Mouse (Mus musculus) intestine, embryonic 15.5 days (tissue): ENCODE results near the gene Car7. TPM values are rescaled to one million over a fixed set of nuclear protein-coding genes. Genes with fewer than 3 reads are reported as not detected.

ENCODE experiments used
- ATAC-seq: fragments of 200-750 bp; cut with Nextera tagmentation; 2 replicates; pipeline ENCODE4 v1.8.0; 2017; ENCODE audit warnings: moderate TSS enrichment, moderate library complexity
- H3K27ac ChIP-seq: fragments of 300-500 bp; sonication (generic); 2 replicates; pipeline ENCODE4 v1.5.1; 2015; ENCODE audit warnings: mild to moderate bottlenecking, inconsistent platforms
- H3K27me3 ChIP-seq: fragments of 300-500 bp; sonication (generic); replicated peaks from 2 replicates; pipeline ENCODE4 v1.6.1; 2015; ENCODE audit warnings: inconsistent platforms
- H3K36me3 ChIP-seq: fragments of 300-500 bp; sonication (generic); 2 replicates; pipeline ENCODE4 v1.6.1; 2015; ENCODE audit warnings: inconsistent platforms
- H3K4me1 ChIP-seq: fragments of 300-500 bp; sonication (generic); replicated peaks from 2 replicates; pipeline ENCODE4 v1.6.1; 2015; ENCODE audit warnings: inconsistent platforms
- H3K4me2 ChIP-seq: fragments of 300-500 bp; sonication (generic); replicated peaks from 2 replicates; pipeline ENCODE4 v1.6.1; 2015; ENCODE audit warnings: mild to moderate bottlenecking, inconsistent platforms
- H3K4me3 ChIP-seq: fragments of 300-500 bp; sonication (generic); replicated peaks from 2 replicates; pipeline ENCODE4 v1.5.1; 2015; ENCODE audit warnings: inconsistent platforms
- H3K9ac ChIP-seq: fragments of 300-500 bp; sonication (generic); 2 replicates; pipeline ENCODE4 v1.6.1; 2015; ENCODE audit warnings: inconsistent platforms
- H3K9me3 ChIP-seq: fragments of 300-500 bp; sonication (generic); 2 replicates; pipeline ENCODE4 v1.6.1; 2016; ENCODE audit warnings: inconsistent platforms
- WGBS: fragments of 180-500 bp; shearing (Covaris S2); methylation state at CpG from one replicate; pipeline ENCODE4 v1.1.7; 2015; 5-methylcytosine and 5-hydroxymethylcytosine counted together
- polyA plus RNA-seq: library from polyadenylated mRNA; unstranded; fragments of >200 nt; fragmentation: Nextera tagmentation; extraction: Ambion mirVana; gene quantifications from 2 replicates; pipeline ENCODE4 v1.2.1, GENCODE M21; 2015

Car7 gene
- 1.0 and 1.1 TPM in 2 replicates for polyA plus RNA-seq

DNA sequence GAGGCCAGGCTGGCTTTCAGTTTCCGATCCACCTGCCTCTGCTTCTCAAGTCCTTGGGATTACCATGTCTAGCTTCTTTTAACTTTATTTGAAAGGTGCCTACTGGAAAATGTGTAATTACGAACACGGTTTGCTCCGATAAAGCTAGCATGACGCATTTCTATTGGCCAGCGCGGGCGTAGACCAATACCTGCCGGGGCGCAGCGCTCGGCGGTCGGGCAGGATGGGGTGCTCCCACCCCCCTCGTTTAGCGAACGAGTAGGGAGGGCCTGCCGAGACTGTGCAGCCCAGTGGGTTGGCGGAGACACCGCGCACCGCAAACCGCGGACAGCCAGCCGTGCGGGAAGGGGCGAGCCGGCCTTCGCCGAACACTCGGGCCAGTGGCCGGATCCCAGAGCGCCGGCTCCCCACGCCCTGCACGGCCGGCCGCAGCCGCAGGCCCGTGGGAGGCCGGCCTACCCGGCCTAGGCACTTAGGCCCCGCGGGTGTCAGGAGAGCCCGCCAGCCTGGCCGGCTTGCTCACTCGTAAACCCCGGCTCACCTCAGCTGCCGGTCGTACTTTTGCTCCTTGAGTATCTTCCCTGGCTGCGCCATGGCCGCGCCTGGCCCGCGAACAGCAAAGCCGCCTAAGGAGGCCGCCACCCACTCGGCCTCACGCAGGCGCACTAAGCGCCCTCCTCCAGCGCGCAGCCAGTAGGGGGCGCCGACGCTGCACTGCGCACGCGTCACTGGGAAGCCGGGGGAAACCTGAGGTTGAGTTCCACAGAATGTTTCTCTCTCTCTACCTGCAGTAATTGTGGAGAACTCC, at the start of gene Car7, which contains the start of gene Nae1:
Gene Car7 (plus strand): TSS at position 719 of the 808 bp plus-strand sequence.
Gene Nae1 (minus strand): TSS at position 667 of the 808 bp plus-strand sequence.
- Histone ChIP-seq H3K9ac (peak within 1 kb of the TSS; percentile 91), H3K36me3 (peaks cover 2% of the 10 kb centered on the region; the same call in 1 of the 2 replicates), H3K4me1 (peaks cover 9% of the 10 kb centered on the region; the same call in 1 of the 2 replicates), H3K27me3 (peaks cover 9% of the 10 kb centered on the region; the same call in 1 of the 2 replicates), H3K9me3 (no peaks in the 10 kb centered on the region), H3K4me3 (peak within 1 kb of the TSS; percentile 98), H3K4me2 (peak within 1 kb of the TSS; percentile 68), H3K27ac (peak within 1 kb of the TSS; percentile 80)
- WGBS, result under 1% methylated on average over 70 of the region's 70 CpGs
- ATAC-seq, result peak; percentile 99

GRCm38 (mm10) chr8:104509061-104510006, 25.2 kb upstream of the Car7 start, which contains the start of gene Terb1:
Gene Terb1 (minus strand): TSS chr8:104509910.
- Histone ChIP-seq H3K9ac (peak within 1 kb of the TSS; percentile 68), H3K27ac (no peak within 1 kb of the TSS), H3K27me3 (no peaks in the 10 kb centered on the region), H3K36me3 (peaks cover 4% of the 10 kb centered on the region; the same call in 1 of the 2 replicates), H3K4me1 (no peaks in the 10 kb centered on the region), H3K4me3 (peak within 1 kb of the TSS; percentile 54), H3K4me2 (peak within 1 kb of the TSS; percentile 98), H3K9me3 (no peaks in the 10 kb centered on the region)
- ATAC-seq, result peak; percentile 88
- 1% methylated on average over 64 of the region's 64 CpGs for WGBS

DNA sequence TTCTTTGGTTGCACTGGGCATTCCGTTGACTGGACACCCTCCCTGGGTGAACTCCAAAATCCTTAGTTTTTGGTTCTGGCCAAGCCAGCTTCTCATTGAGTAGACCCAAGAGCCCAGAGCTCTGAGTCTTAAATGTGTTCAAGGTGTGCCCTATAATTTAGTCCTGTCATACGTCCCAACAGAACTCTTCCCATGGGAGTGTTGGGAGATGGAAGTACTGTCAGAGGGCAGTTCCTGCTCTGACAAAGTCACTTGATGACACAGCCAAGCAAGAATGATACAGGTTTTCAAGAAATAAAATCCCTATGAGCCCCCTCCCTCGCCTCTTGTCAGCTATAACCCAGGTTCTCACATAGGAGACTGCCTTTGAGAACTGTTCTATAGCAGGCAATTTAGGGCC, 24.4 kb upstream of the Car7 start:
- H3K27me3 ChIP-seq, result no peaks in the 10 kb centered on the region
- peaks cover 4% of the 10 kb centered on the region; the same call in 1 of the 2 replicates for H3K36me3 ChIP-seq
- ATAC-seq, result peak; percentile 13; the same call in 1 of the 2 replicates
- H3K4me3 ChIP-seq, result no peak overlapping the region
- H3K9me3 ChIP-seq, result no peaks in the 10 kb centered on the region
- H3K9ac ChIP-seq, result no peak overlapping the region
- H3K4me2 ChIP-seq, result peak overlapping the region; percentile 98
- no peaks in the 10 kb centered on the region for H3K4me1 ChIP-seq
- WGBS, result 78% methylated on average over 3 of the region's 3 CpGs
- no peak overlapping the region for H3K27ac ChIP-seq

DNA sequence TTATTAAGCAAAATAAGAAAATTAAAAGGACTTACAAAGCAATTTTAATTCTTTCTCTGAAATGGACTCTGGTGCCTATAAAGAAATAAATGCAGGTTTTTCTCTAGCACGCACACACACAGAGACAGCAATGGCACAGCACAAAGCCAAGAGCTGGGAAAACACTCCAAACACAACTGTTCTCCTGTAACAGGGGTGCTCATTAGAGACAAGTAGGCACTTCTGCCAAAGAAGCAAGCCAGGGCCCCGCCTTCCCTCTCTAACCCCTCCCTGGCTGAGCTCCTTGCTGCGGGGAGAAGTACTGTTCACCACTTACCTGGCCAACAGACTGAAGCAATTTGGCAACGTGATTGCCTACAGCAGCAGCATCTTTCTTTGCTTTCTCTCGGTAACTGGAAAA, 16.6 kb upstream of the Car7 start:
- no peak overlapping the region for H3K4me2 ChIP-seq
- H3K9ac ChIP-seq, result no peak overlapping the region
- H3K9me3 ChIP-seq, result no peaks in the 10 kb centered on the region
- 86% methylated on average over 5 of the region's 5 CpGs for WGBS
- peaks cover 8% of the 10 kb centered on the region for H3K36me3 ChIP-seq
- no peak overlapping the region for H3K27ac ChIP-seq
- H3K4me3 ChIP-seq, result no peak overlapping the region
- H3K27me3 ChIP-seq, result no peaks in the 10 kb centered on the region
- no peak for ATAC-seq
- no peaks in the 10 kb centered on the region for H3K4me1 ChIP-seq

DNA sequence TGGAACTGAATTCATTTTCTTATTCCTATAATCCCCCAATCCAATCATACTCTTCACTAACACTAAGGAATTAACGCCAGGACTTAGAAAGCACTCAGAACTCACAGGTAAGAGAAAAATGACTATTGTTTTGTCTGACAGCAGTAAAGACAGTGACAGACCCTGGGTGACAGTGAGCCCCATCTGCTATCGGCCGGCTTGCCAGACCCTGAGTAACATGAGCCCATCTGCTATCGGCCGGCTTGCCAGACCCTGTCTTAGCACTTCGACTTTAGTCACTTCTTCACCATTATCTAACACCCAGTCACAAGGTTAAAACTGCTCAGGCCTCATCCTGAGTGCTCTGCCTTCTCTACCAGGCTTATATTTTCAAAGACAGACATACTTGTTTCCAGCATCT, 4.8 kb upstream of the Car7 start:
- Histone ChIP-seq H3K4me1 (peaks cover 7% of the 10 kb centered on the region; the same call in 1 of the 2 replicates), H3K4me2 (no peak overlapping the region), H3K27me3 (no peaks in the 10 kb centered on the region), H3K27ac (no peak overlapping the region), H3K36me3 (peaks cover 2% of the 10 kb centered on the region; the same call in 1 of the 2 replicates), H3K4me3 (no peak overlapping the region), H3K9ac (no peak overlapping the region), H3K9me3 (no peaks in the 10 kb centered on the region)
- 92% methylated on average over 6 of the region's 6 CpGs for WGBS
- ATAC-seq, result no peak

- Histone ChIP-seq H3K27ac (no peak overlapping the region), H3K4me2 (peak overlapping the region; percentile 68), H3K4me3 (peak overlapping the region; percentile 98), H3K27me3 (peaks cover 6% of the 10 kb centered on the region; the same call in 1 of the 2 replicates), H3K9me3 (no peaks in the 10 kb centered on the region), H3K9ac (peak overlapping the region; percentile 91), H3K36me3 (peaks cover 2% of the 10 kb centered on the region; the same call in 1 of the 2 replicates), H3K4me1 (peaks cover 9% of the 10 kb centered on the region; the same call in 1 of the 2 replicates)
- ATAC-seq, result peak; percentile 13; the same call in 1 of the 2 replicates
- WGBS, result 16% methylated on average over 7 of the region's 7 CpGs
Observed at GRCm38 (mm10) chr8:104533551-104533950, 938 bp upstream of the Car7 start.

DNA sequence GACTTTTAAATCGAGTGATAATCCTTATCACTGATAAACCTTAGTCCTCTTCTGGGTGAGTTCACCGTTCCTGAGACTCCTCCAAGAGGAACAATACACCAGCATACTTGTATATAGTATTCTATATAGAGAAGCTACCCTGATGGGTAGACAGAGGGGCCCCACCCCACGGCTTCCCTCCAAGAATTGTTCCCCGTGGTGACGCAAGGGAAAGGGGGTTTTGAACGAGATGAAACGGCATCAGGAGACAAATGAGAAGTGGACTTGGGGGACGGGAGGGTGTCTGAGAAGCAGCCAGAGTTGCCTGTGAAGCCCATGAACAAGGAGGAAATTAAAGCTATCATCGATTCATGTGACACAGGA, 271 bp downstream of the Car7 start:
- H3K4me2 ChIP-seq, result peak overlapping the region; percentile 68
- H3K9me3 ChIP-seq, result no peaks in the 10 kb centered on the region
- H3K4me3 ChIP-seq, result peak overlapping the region; percentile 98
- WGBS, result 11% methylated on average over 9 of the region's 9 CpGs
- peaks cover 9% of the 10 kb centered on the region; the same call in 1 of the 2 replicates for H3K4me1 ChIP-seq
- no peak overlapping the region for H3K27ac ChIP-seq
- peaks cover 2% of the 10 kb centered on the region; the same call in 1 of the 2 replicates for H3K36me3 ChIP-seq
- ATAC-seq, result peak; percentile 65
- H3K9ac ChIP-seq, result 0 out of 2 replicates have a peak overlapping the region, but pooled peaks have one; percentile 3
- peaks cover 15% of the 10 kb centered on the region for H3K27me3 ChIP-seq

DNA sequence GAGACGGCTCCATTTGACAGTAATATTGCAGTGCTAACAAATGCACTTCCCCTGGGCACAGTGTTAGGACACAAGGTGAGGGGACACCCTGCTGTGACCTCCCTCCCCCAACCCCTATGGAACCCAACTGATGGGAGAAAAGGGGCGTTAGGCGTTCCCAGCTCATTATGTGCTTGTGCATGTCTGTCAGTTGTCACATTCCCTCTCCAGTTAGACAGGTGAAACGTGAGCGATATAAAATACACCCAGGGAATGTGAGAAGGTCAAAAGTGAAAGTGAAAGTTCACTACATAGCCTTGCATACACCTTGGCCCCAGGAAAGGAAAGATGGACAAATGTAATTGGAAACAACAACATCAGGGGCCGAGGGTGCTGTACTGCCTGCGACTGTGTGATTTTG, 889 bp downstream of the Car7 start:
- WGBS, result 27% methylated on average over 7 of the region's 7 CpGs

GRCm38 (mm10) chr8:104536028-104536427, 1.5 kb downstream of the Car7 start:
- H3K36me3 ChIP-seq, result no peaks in the 10 kb centered on the region
- no peak overlapping the region for H3K27ac ChIP-seq
- H3K4me1 ChIP-seq, result peaks cover 14% of the 10 kb centered on the region
- H3K9me3 ChIP-seq, result no peaks in the 10 kb centered on the region
- H3K27me3 ChIP-seq, result peaks cover 27% of the 10 kb centered on the region
- no peak overlapping the region for H3K4me3 ChIP-seq
- WGBS, result 81% methylated on average over 4 of the region's 4 CpGs
- no peak overlapping the region for H3K9ac ChIP-seq
- H3K4me2 ChIP-seq, result peak overlapping the region; percentile 68; the same call in 1 of the 2 replicates
- no peak for ATAC-seq

More for the DNA sequence above, 889 bp downstream of the Car7 start:
- peak overlapping the region; percentile 98 for H3K4me3 ChIP-seq
- no peak overlapping the region for H3K9ac ChIP-seq
- peaks cover 9% of the 10 kb centered on the region; the same call in 1 of the 2 replicates for H3K4me1 ChIP-seq
- H3K27ac ChIP-seq, result no peak overlapping the region
- no peaks in the 10 kb centered on the region for H3K9me3 ChIP-seq
- ATAC-seq, result no peak
- peak overlapping the region; percentile 68 for H3K4me2 ChIP-seq
- H3K36me3 ChIP-seq, result no peaks in the 10 kb centered on the region
- peaks cover 21% of the 10 kb centered on the region for H3K27me3 ChIP-seq

DNA sequence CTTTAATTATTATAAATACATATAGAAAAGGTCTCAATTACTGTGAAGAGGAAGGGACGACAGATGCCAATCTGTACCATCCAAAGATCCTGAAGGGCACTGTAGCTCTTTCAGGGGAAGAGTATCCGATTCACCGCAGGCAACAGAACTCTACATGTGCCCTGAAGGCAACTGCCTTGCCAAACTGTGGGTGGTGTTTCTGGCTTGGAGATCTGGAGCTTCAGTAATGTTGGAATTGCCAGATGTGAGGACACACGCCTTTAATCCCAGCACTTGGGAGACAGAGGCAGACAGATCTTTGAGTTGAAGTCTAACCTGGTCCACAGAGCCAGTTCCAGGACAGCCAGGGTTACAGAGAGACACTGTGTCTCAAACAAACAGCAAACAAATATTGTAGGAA, 4.4 kb downstream of the Car7 start:
- no peak for ATAC-seq
- 85% methylated on average over 4 of the region's 4 CpGs for WGBS
- H3K9me3 ChIP-seq, result no peaks in the 10 kb centered on the region
- peaks cover 20% of the 10 kb centered on the region for H3K4me1 ChIP-seq
- H3K27ac ChIP-seq, result no peak overlapping the region
- H3K27me3 ChIP-seq, result peaks cover 56% of the 10 kb centered on the region
- no peak overlapping the region for H3K9ac ChIP-seq
- no peak overlapping the region for H3K4me2 ChIP-seq
- no peaks in the 10 kb centered on the region for H3K36me3 ChIP-seq
- H3K4me3 ChIP-seq, result no peak overlapping the region

- Histone ChIP-seq H3K4me3 (no peak overlapping the region), H3K27ac (no peak overlapping the region), H3K4me1 (peaks cover 20% of the 10 kb centered on the region), H3K9me3 (no peaks in the 10 kb centered on the region), H3K4me2 (no peak overlapping the region), H3K36me3 (no peaks in the 10 kb centered on the region), H3K27me3 (peaks cover 61% of the 10 kb centered on the region), H3K9ac (no peak overlapping the region)
- WGBS, result 79% methylated on average over 2 of the region's 2 CpGs
- ATAC-seq, result no peak
Observed at GRCm38 (mm10) chr8:104539566-104539965, 5.1 kb downstream of the Car7 start.
